Mouse (Mus musculus) midbrain, postnatal 0 days (tissue): ENCODE results near the gene Atp2a1. TPM values are rescaled to one million over a fixed set of nuclear protein-coding genes. Genes with fewer than 3 reads are reported as not detected.
"Not testable (repeated sequence)": the region's sequence is repeated elsewhere in the genome, so short reads cannot be mapped to it uniquely, and the experiment has no call there.

Source experiments
- ATAC-seq: fragments of 200-750 bp; cut with Nextera tagmentation; 2 replicates; pipeline ENCODE4 v1.8.0; 2017; ENCODE audit warnings: moderate number of reproducible peaks, mild to moderate bottlenecking, moderate TSS enrichment, moderate library complexity; ENCODE audit not compliant: low FRiP score
- DNase-seq: peaks from one replicate; pipeline ENCODE4 v3.0.0-alpha.2; 2015; ENCODE audit warnings: low spot score
- H3K27ac ChIP-seq: fragments of 300-500 bp; sonication (generic); 2 replicates; pipeline ENCODE4 v1.5.1; 2014; ENCODE audit warnings: low read depth, mild to moderate bottlenecking, low read length, mixed read lengths
- H3K27me3 ChIP-seq: fragments of 300-500 bp; sonication (generic); 2 replicates; pipeline ENCODE4 v1.6.1; 2014; ENCODE audit warnings: low read length, control low read depth, mixed read lengths; ENCODE audit not compliant: insufficient read depth
- H3K36me3 ChIP-seq: fragments of 300-500 bp; sonication (generic); 2 replicates; pipeline ENCODE4 v1.6.1; 2014; ENCODE audit warnings: low read length, control low read depth, mixed read lengths; ENCODE audit not compliant: insufficient read depth
- H3K4me1 ChIP-seq: fragments of 300-500 bp; sonication (generic); 2 replicates; pipeline ENCODE4 v1.6.1; 2014; ENCODE audit warnings: mild to moderate bottlenecking, control low read depth, antibody characterized with exemption, low read length, mixed read lengths; ENCODE audit not compliant: insufficient read depth
- H3K4me2 ChIP-seq: fragments of 300-500 bp; sonication (generic); 2 replicates; pipeline ENCODE4 v1.6.1; 2014; ENCODE audit warnings: low read depth, mild to moderate bottlenecking, low read length, mixed read lengths; ENCODE audit not compliant: poor library complexity, severe bottlenecking
- H3K4me3 ChIP-seq: fragments of 300-500 bp; sonication (generic); 2 replicates; pipeline ENCODE4 v1.5.1; 2014; ENCODE audit warnings: low read depth, mild to moderate bottlenecking, low read length, moderate library complexity
- H3K9ac ChIP-seq: fragments of 300-500 bp; sonication (generic); replicated peaks from 2 replicates; pipeline ENCODE4 v1.6.1; 2014; ENCODE audit warnings: mild to moderate bottlenecking, low read length, moderate library complexity, mixed read lengths; ENCODE audit not compliant: poor library complexity, severe bottlenecking
- H3K9me3 ChIP-seq: fragments of 300-500 bp; sonication (generic); 2 replicates; pipeline ENCODE4 v1.6.1; 2016; ENCODE audit warnings: low read length, control low read depth
- CTCF ChIP-seq: IDR thresholded peaks from 2 replicates; pipeline ENCODE4 v1.5.1; 2016; ENCODE audit warnings: antibody characterized with exemption, mild to moderate bottlenecking
- WGBS: fragments of 180-500 bp; shearing (Covaris S2); extraction: QIAGEN DNeasy Blood & Tissue Kit; methylation state at CpG from one replicate; pipeline ENCODE4 v1.1.7; 2014; 5-methylcytosine and 5-hydroxymethylcytosine counted together
- polyA plus RNA-seq: library from polyadenylated mRNA; unstranded; fragments of >200 nt; fragmentation: Nextera tagmentation; extraction: Ambion mirVana; gene quantifications from 2 replicates; pipeline ENCODE4 v1.2.1, GENCODE M21; 2015
- total RNA-seq: library from RNA; depleted of rRNA; stranded (reverse); fragments of >200 nt; gene quantifications from 2 replicates; pipeline ENCODE4 v1.2.3, GENCODE M21; 2014; rRNA removed

The Atp2a1 gene
- total and polyA plus RNA-seq, 2 experiments from 2014 or later: 0.33 to 0.35 TPM

GRCm38 (mm10) chr7:126408686-126409085 lies 54.2 kb downstream of the Atp2a1 start:
- DNase-seq (no peak), ATAC-seq (no peak)
- Histone ChIP-seq H3K9me3 (no peaks in the 10 kb centered on the region), H3K4me2 (no peak overlapping the region), H3K27me3 (no peaks in the 10 kb centered on the region), H3K4me3 (no peak overlapping the region), H3K36me3 (no peaks in the 10 kb centered on the region), H3K27ac (no peak overlapping the region), H3K4me1 (no peaks in the 10 kb centered on the region), H3K9ac (no peak overlapping the region)
- 76% methylated on average over 2 of the region's 2 CpGs for WGBS
- no peak for TF ChIP-seq CTCF

GRCm38 (mm10) chr7:126402518-126402917 lies 60.4 kb downstream of the Atp2a1 start:
- 82% methylated on average over 7 of the region's 8 CpGs for WGBS

GRCm38 (mm10) chr7:126399548-126399947 lies 63.4 kb downstream of the Atp2a1 start:
- H3K9ac ChIP-seq: no peak overlapping the region
- no peaks in the 10 kb centered on the region for H3K36me3 ChIP-seq
- H3K9me3 ChIP-seq: no peaks in the 10 kb centered on the region
- H3K4me1 ChIP-seq: no peaks in the 10 kb centered on the region
- DNase-seq: peak; percentile 75
- WGBS: 13% methylated on average over 5 of the region's 5 CpGs
- peak; percentile 88 for TF ChIP-seq CTCF
- no peaks in the 10 kb centered on the region for H3K27me3 ChIP-seq
- ATAC-seq: no peak
- H3K4me2 ChIP-seq: no peak overlapping the region
- no peak overlapping the region for H3K4me3 ChIP-seq
- H3K27ac ChIP-seq: no peak overlapping the region

More at GRCm38 (mm10) chr7:126402518-126402917, 60.4 kb downstream of the Atp2a1 start:
- H3K4me3 ChIP-seq, DNase-seq, H3K4me2 ChIP-seq, H3K9ac ChIP-seq, H3K27me3 ChIP-seq, H3K27ac ChIP-seq, H3K9me3 ChIP-seq, H3K36me3 ChIP-seq, ATAC-seq, H3K4me1 ChIP-seq: not testable (repeated sequence)

- DNase-seq (no peak), ATAC-seq (no peak)
- H3K9ac ChIP-seq: no peak overlapping the region
- H3K4me2 ChIP-seq: no peak overlapping the region
- no peak overlapping the region for H3K4me3 ChIP-seq
- no peak overlapping the region for H3K27ac ChIP-seq
- no peaks in the 10 kb centered on the region for H3K4me1 ChIP-seq
- H3K27me3 ChIP-seq: no peaks in the 10 kb centered on the region
- 93% methylated on average over 4 of the region's 4 CpGs for WGBS
- no peaks in the 10 kb centered on the region for H3K9me3 ChIP-seq
- H3K36me3 ChIP-seq: no peaks in the 10 kb centered on the region
- no peak for TF ChIP-seq CTCF
These were observed 65.1 kb downstream of the Atp2a1 start for GRCm38 (mm10) chr7:126397822-126398221.

DNA sequence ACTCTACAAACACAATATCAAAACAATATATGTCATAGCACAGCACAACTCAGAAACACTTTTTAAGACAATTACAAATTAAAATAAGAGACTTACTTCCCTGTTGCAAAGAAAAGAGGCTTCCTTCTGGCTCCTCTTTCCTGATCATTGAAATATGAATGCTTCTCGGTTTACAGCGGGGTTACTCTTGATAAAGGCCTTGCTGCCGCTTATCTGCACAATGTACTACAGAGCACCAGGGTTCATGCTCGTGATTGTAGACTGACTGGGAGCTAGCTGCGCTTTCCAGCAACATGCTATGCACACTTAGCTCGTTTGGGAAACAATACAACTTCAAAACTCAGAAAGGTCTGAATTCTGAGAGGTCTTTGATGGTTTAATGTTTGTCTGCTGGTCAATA lies 65.7 kb downstream of the Atp2a1 start:
- no peaks in the 10 kb centered on the region for H3K9me3 ChIP-seq
- 57% methylated on average over 6 of the region's 6 CpGs for WGBS
- TF ChIP-seq CTCF: no peak
- DNase-seq (no peak), ATAC-seq (no peak)
- no peak overlapping the region for H3K9ac ChIP-seq
- H3K4me2 ChIP-seq: peak overlapping the region; percentile 20; the same call in 1 of the 2 replicates
- H3K4me3 ChIP-seq: no peak overlapping the region
- no peaks in the 10 kb centered on the region for H3K27me3 ChIP-seq
- H3K27ac ChIP-seq: no peak overlapping the region
- no peaks in the 10 kb centered on the region for H3K36me3 ChIP-seq
- no peaks in the 10 kb centered on the region for H3K4me1 ChIP-seq

DNA sequence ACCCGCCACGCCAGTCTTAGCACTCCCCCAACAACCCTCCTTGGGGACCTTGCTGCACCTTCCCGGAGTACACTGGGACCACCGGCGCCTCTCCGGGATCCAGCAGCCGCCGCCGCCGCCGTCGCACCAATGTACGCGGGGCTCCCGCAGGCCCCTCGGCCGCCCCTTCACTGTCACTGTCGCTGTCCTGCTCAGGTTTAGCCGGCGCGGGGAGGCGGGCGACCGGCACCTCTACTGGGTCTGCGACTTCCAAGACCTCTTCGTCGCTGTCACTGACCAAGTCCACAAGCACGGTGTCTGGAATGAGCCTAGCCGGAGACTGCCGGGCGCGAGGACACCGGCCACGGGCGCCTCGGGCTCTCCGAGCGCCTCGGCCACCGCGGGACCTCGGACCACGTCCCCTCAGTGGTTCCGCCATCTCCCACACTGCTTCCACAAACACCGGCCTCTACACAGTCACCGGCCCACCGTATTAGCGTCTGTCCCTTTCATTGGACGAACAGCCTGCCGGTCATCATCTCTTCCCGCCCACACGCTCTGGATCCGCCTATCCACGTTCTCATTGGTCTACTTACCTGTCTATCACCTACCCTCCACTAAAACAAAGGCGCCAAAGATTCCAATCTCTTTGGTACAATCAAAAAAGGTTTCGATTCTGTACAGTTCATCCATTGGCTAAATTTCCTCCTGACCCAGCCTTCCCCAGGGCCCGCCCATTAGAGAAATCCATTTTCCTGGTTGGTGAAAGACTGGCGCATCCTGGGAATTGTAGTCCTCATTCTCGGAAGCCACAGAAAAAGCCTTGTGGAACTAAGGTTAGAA lies 66.4 kb downstream of the Atp2a1 start, which contains the start of gene Nfatc2ip:
TSS of gene Nfatc2ip (minus strand) at position 440 of the 822 bp plus-strand sequence.
- under 1% methylated on average over 58 of the region's 59 CpGs for WGBS
- ATAC-seq: peak; percentile 100
- H3K4me2 ChIP-seq: peak within 1 kb of the TSS; percentile 91
- H3K4me3 ChIP-seq: peak within 1 kb of the TSS; percentile 90
- no peak for TF ChIP-seq CTCF
- DNase-seq: peak; percentile 100
- no peaks in the 10 kb centered on the region for H3K27me3 ChIP-seq
- H3K9ac ChIP-seq: peak within 1 kb of the TSS; percentile 62
- no peaks in the 10 kb centered on the region; the same call in 1 of the 2 replicates for H3K36me3 ChIP-seq
- H3K27ac ChIP-seq: peak within 1 kb of the TSS; percentile 27; the same call in 1 of the 2 replicates
- H3K9me3 ChIP-seq: no peaks in the 10 kb centered on the region
- H3K4me1 ChIP-seq: no peaks in the 10 kb centered on the region

Other genes starting within 250 kb of the Atp2a1 start
- gene Sbk1, start 190.5 kb downstream of the Atp2a1 start, total RNA-seq: 535 and 557 TPM in 2 replicates
- 183 and 184 TPM in 2 replicates for gene Sbk1, start 190.5 kb downstream of the Atp2a1 start, polyA plus RNA-seq
- 0.42 TPM in 1 of 2 replicates, not detected in the other for gene Lat, start 93.5 kb downstream of the Atp2a1 start, total RNA-seq
- gene Lat, start 93.5 kb downstream of the Atp2a1 start, polyA plus RNA-seq: 0.39 and 0.69 TPM in 2 replicates
- 97.1 and 119 TPM in 2 replicates for gene Spns1, start 85.7 kb downstream of the Atp2a1 start, total RNA-seq
- gene Spns1, start 85.7 kb downstream of the Atp2a1 start, polyA plus RNA-seq: 88.9 and 89.5 TPM in 2 replicates
- gene Nfatc2ip, start 66.4 kb downstream of the Atp2a1 start, total RNA-seq: 6.0 and 6.7 TPM in 2 replicates
- gene Nfatc2ip, start 66.4 kb downstream of the Atp2a1 start, polyA plus RNA-seq: 2.3 and 2.4 TPM in 2 replicates
- gene Cd19, start 48.2 kb downstream of the Atp2a1 start, total RNA-seq: not detected in 2 replicates
- 0.23 TPM in 1 of 2 replicates, not detected in the other for gene Cd19, start 48.2 kb downstream of the Atp2a1 start, polyA plus RNA-seq
- gene Rabep2, start 34.3 kb downstream of the Atp2a1 start, total RNA-seq: 20.3 and 21.0 TPM in 2 replicates
- gene Rabep2, start 34.3 kb downstream of the Atp2a1 start, polyA plus RNA-seq: 18.5 and 18.7 TPM in 2 replicates
- gene Sh2b1, start 12.3 kb upstream of the Atp2a1 start, total RNA-seq: 41.3 and 46.8 TPM in 2 replicates
- gene Sh2b1, start 12.3 kb upstream of the Atp2a1 start, polyA plus RNA-seq: 63.9 and 64.9 TPM in 2 replicates
- gene Tufm, start 24.3 kb upstream of the Atp2a1 start, total RNA-seq: 68.6 and 86.2 TPM in 2 replicates
- 101 and 106 TPM in 2 replicates for gene Tufm, start 24.3 kb upstream of the Atp2a1 start, polyA plus RNA-seq
- gene Atxn2l, start 40.3 kb upstream of the Atp2a1 start, total RNA-seq: 80.5 and 84.0 TPM in 2 replicates
- 52.1 and 65.4 TPM in 2 replicates for gene Atxn2l, start 40.3 kb upstream of the Atp2a1 start, polyA plus RNA-seq
- gene Eif3c, start 103.3 kb upstream of the Atp2a1 start, total RNA-seq: 111 and 123 TPM in 2 replicates
- gene Eif3c, start 103.3 kb upstream of the Atp2a1 start, polyA plus RNA-seq: 179 and 213 TPM in 2 replicates
- 0.38 TPM in 1 of 2 replicates, not detected in the other for gene Apobr, start 121.8 kb upstream of the Atp2a1 start, total RNA-seq
- gene Apobr, start 121.8 kb upstream of the Atp2a1 start, polyA plus RNA-seq: 0.58 and 0.82 TPM in 2 replicates
- gene Cln3, start 122.7 kb upstream of the Atp2a1 start, total RNA-seq: 32.1 and 38.9 TPM in 2 replicates
- gene Cln3, start 122.7 kb upstream of the Atp2a1 start, polyA plus RNA-seq: 23.9 and 31.2 TPM in 2 replicates
- not detected in 2 replicates for gene Il27, start 131.8 kb upstream of the Atp2a1 start, total RNA-seq
- not detected in 2 replicates for gene Il27, start 131.8 kb upstream of the Atp2a1 start, polyA plus RNA-seq
- 5.7 and 9.9 TPM in 2 replicates for gene Nupr1, start 167.8 kb upstream of the Atp2a1 start, total RNA-seq
- gene Nupr1, start 167.8 kb upstream of the Atp2a1 start, polyA plus RNA-seq: 16.9 and 21.4 TPM in 2 replicates
- gene Sgf29, start 186.2 kb upstream of the Atp2a1 start, total RNA-seq: 44.4 and 46.6 TPM in 2 replicates
- gene Sgf29, start 186.2 kb upstream of the Atp2a1 start, polyA plus RNA-seq: 48.0 and 56.0 TPM in 2 replicates
- 18.4 and 21.1 TPM in 2 replicates for gene Sult1a1, start 213.3 kb upstream of the Atp2a1 start, total RNA-seq
- gene Sult1a1, start 213.3 kb upstream of the Atp2a1 start, polyA plus RNA-seq: 17.5 and 18.8 TPM in 2 replicates
- 50.2 and 160 TPM in 2 replicates for gene Bola2, start 232.3 kb upstream of the Atp2a1 start, total RNA-seq
- 143 and 146 TPM in 2 replicates for gene Bola2, start 232.3 kb upstream of the Atp2a1 start, polyA plus RNA-seq
- 21.7 and 25.0 TPM in 2 replicates for gene Slx1b, start 232.7 kb upstream of the Atp2a1 start, total RNA-seq
- gene Slx1b, start 232.7 kb upstream of the Atp2a1 start, polyA plus RNA-seq: 10.9 and 11.1 TPM in 2 replicates
- 87.1 and 98.9 TPM in 2 replicates for gene Coro1a, start 244.7 kb upstream of the Atp2a1 start, total RNA-seq
- 93.4 and 105 TPM in 2 replicates for gene Coro1a, start 244.7 kb upstream of the Atp2a1 start, polyA plus RNA-seq